Mouse (Mus musculus): ENCODE data around the gene Sox10.

Sox10 gene

DNA sequence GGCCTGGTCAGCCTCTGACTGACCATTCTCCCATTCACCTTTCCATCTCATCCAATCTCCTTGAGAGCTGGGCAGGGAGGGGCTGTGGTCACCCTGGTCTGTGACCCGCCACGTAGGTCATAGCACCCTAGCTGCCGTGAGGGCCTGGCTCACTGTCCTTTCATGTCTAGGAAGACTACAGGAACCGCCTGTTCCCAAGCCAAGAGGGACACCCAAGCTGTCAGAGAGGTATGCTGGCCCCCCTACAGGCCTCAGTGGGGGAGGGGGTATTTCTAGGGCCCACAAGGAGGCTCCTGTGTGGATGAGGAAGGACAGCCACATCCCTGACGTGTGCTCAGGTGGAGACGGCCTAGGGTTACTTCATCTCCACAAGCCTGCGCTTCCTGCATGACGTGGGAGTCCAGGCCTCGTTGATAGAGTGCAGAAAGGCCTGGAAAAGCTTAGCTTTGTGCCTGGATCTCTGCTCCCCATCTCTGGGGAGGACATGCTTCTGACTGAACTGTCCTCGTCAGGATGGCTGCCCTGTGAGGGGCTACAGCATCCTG is 40.6 kb downstream of the Sox10 start:
- in situ Hi-C loops (cut with MboI, MseI): no loop called here

DNA sequence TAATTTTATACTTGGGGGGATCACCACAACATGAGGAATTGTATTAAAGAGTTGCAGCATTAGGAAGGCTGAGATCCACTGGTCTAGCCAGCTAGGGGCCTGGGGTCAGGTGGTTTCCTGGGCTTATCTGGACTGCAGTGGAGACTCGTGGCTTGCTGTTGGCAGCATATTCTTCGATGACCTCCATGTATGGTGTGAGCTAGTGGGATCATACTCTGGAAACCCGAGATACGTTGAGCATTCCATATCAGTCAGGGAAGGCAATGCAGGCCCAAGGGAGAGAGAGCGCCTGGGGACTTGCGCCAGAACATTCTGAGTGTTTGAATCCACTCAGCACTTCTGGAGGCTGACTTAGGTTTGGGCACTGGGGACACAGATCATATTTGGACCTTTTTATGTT is 41.3 kb downstream of the Sox10 start:
- in situ Hi-C loops (cut with MboI, MseI): no loop called here

DNA sequence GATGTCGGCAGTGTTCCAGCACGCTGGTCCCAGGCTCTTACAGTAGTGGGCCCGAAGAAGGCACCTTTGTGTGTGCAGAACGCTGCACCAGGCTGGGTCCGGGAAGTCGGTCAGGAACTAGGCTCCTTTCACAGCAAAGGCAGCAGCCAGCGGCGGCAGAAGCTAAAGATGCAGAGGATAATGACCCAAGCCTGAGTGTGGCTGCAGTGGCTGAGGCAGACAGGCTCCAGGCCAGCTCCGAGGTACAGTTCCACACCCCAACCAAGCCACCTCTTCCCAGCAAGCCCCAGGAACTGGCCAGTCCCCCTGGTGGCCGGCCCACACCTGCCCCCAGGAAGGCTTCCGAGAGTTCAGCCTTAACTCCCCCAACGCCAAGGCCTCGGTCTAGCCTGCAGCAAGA is 42.5 kb downstream of the Sox10 start:
- in situ Hi-C loops (cut with MboI, MseI): no loop called here

DNA sequence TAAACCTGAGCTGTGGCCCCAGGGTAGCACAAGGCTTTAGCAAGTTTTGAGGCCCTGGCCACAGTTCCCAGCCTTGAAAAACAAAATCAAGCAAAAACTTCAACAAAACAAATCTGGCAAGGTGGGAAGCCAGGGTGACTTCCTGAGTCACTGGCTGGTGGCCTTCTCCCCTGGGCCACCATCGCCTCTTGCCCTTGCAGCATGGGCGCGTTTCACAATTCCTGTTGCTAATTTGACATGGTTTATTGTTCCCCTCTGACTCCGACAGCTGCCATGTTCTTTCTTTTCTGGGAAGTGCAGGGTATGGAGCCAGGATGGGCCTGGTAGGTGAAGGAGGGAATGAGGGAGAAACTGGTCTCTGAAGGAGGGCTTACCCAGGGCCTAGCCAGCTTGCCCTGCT is 42.9 kb downstream of the Sox10 start:
- in situ Hi-C loops (cut with MboI, MseI): no loop called here

DNA sequence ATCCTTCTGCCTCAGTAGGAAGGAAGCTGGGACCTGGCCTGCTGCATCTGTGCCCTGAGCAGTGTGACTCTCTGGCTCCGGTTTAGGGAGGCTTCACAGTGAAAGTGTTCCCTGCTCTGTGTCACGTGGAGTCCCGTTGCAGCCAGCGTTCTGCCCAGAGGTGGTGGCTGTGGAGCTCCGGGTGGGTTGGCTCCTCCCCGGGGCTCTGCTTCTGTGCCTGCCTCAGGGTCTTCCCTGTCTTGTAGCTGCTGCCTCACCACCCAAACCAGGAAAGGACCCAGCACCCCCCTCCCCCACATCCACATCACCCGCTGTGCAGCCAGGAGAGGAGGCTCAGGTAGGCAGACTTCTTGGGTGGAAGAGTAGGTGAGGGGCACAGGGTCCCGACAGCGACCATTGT is 45.5 kb downstream of the Sox10 start:
- in situ Hi-C loops (cut with MboI, MseI): no loop called here

DNA sequence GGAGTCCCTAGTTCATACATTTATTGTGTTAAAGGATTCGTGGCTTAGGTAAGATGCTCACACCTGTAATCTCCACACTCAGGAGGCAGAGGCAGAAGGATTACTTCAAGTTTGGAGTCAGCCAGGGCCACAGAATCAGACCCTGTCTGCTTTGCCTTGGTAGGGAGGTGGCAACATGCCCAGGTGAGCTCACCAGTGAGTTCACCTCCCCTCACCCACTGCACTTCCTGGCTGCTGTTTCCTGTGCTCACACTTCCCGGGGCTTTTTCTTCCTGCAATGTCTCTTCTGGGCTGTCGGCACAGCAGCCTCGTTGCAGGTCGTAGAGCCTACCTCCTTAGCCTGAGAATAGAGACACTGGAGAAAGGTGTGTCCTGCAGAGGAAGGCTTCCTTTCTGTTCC is 49.8 kb downstream of the Sox10 start:
- in situ Hi-C loops (cut with MboI, MseI): no loop called here

GRCm38 (mm10) chr15:79111774-79112173 is 53.3 kb downstream of the Sox10 start:
- in situ Hi-C loops (cut with MboI, MseI): no loop called here

GRCm38 (mm10) chr15:79110528-79110927 is 54.5 kb downstream of the Sox10 start:
- in situ Hi-C loops (cut with MboI, MseI): no loop called here

- in situ Hi-C loops (cut with MboI, MseI): no loop called here
Observed at GRCm38 (mm10) chr15:79110031-79110430, 55.0 kb downstream of the Sox10 start.

DNA sequence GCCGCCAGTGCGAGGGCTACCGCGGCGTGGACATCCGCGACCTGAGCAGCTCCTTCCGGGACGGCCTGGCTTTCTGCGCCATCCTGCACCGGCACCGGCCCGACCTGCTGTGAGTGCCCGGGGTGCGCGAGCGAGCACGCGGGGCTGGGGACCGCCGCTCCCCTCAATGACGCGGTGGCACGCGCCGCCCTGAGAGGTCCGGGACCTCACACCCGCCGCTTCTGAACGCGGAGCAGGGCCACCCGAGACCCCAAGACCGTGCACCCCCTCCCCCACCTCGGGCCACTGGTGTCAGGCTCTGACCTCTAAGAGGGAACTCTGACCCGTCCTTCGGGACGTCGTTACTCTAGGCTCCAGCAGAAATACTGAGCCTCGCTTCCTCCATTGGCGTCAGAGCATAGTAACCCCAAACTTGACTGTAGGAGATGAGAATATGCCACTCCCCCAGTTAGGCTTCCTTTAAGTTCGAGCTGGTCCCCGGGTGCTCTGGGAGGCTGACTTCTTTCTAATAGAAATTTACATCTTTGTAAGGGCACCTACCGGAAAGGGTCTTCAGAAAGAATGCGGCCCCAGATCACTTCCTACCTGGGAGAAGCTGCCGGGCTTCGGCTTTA is 55.6 kb downstream of the Sox10 start:
- in situ Hi-C loops (cut with MboI, MseI): no loop called here

- in situ Hi-C loops (cut with MboI, MseI): no loop called here
Observed at GRCm38 (mm10) chr15:79108421-79109320, 56.4 kb downstream of the Sox10 start, which contains the start of gene Micall1. Micall1 (plus strand) TSS chr15:79108898.

GRCm38 (mm10) chr15:79107966-79108365 is 57.1 kb downstream of the Sox10 start:
- in situ Hi-C loops (cut with MboI, MseI): no loop called here

DNA sequence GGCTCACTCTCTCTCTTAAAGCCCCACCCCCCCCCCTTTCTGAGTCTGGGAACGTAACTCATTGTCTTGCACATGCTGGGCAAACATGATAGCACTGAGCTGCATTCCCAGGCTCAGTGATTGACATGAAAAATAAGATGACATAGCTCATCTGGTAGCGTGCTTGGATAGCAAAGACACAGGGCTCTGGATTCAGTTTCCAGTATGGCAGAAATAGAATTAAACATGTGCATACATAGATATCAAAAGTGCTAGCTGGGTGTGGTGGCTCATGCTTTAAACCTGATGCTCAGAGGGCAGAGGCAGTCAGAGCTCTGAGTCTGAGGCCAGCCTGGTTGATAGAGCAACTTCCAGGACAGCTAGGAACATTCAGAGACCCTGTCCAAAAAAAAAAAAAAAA is 59.2 kb downstream of the Sox10 start:
- in situ Hi-C loops (cut with MboI, MseI): no loop called here

All from regulatory T cell (primary cell).